Mouse (Mus musculus) lung, adult 2 months (tissue): ENCODE results near the gene Cbx2. TPM values are rescaled to one million over a fixed set of nuclear protein-coding genes. Genes with fewer than 3 reads are reported as not detected.

Source experiments
- DNase-seq: peaks from one replicate; pipeline ENCODE4 v3.0.0; 2022
- H3K4me1 ChIP-seq: fragments of 200-500 bp; 2 replicates; pipeline ENCODE4 v1.6.1; 2011; ENCODE audit warnings: low read length; ENCODE audit not compliant: control insufficient read depth, insufficient read depth
- H3K4me3 ChIP-seq: fragments of 200-500 bp; replicated peaks from 2 replicates; pipeline ENCODE3; 2011; ENCODE audit warnings: low read depth, mild to moderate bottlenecking, control low read depth, low read length; ENCODE audit errors: extremely low read depth
- CTCF ChIP-seq: fragments of 200-500 bp; IDR thresholded peaks from 2 replicates; pipeline ENCODE4 v1.5.1; 2011; ENCODE audit warnings: mild to moderate bottlenecking, low read length, control low read depth; ENCODE audit not compliant: insufficient read depth
- POLR2A ChIP-seq: fragments of 200-500 bp; IDR thresholded peaks from 2 replicates; pipeline ENCODE4 v1.6.1; 2011; ENCODE audit warnings: low read depth, mild to moderate bottlenecking, control low read depth, low read length, borderline replicate concordance; ENCODE audit errors: extremely low read depth
- WGBS: fragments of 180-500 bp; shearing (Covaris S2); methylation state at CpG from one replicate; pipeline ENCODE4 v1.1.7; 2018; 5-methylcytosine and 5-hydroxymethylcytosine counted together
- polyA plus RNA-seq: library from polyadenylated mRNA; depleted of rRNA; stranded (reverse); fragments of >200 nt; gene quantifications from 2 replicates; pipeline ENCODE4 v1.2.3, GENCODE M21; 2012

The Cbx2 gene
- polyA plus RNA-seq, 1 experiment, result 4.4 TPM

DNA sequence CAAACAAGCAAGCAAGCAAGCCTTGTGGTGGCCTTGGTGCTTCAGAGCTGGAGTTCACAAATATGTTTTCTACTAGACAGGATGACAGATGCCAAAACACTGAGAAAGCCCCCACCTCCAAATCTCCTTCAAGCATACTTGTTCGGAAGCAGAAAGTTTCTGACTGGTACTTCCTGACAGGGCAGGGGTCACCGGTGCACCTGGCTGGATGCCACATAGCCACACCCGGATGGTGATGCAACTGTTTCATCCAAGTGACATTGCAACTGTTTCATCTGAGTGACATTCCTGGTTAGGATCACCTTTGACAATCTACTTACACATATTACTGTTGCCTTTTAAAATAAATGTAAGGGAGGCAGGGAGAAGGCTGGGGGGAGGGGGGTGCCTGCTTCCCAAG lies 25.6 kb upstream of the Cbx2 start:
- WGBS, result 46% methylated on average over 3 of the region's 3 CpGs
- H3K4me1 ChIP-seq, result peaks cover 5% of the 10 kb centered on the region; the same call in 1 of the 2 replicates
- DNase-seq, result no peak
- no peak overlapping the region for H3K4me3 ChIP-seq
- no peak for TF ChIP-seq CTCF
- TF ChIP-seq POLR2A, result no peak

DNA sequence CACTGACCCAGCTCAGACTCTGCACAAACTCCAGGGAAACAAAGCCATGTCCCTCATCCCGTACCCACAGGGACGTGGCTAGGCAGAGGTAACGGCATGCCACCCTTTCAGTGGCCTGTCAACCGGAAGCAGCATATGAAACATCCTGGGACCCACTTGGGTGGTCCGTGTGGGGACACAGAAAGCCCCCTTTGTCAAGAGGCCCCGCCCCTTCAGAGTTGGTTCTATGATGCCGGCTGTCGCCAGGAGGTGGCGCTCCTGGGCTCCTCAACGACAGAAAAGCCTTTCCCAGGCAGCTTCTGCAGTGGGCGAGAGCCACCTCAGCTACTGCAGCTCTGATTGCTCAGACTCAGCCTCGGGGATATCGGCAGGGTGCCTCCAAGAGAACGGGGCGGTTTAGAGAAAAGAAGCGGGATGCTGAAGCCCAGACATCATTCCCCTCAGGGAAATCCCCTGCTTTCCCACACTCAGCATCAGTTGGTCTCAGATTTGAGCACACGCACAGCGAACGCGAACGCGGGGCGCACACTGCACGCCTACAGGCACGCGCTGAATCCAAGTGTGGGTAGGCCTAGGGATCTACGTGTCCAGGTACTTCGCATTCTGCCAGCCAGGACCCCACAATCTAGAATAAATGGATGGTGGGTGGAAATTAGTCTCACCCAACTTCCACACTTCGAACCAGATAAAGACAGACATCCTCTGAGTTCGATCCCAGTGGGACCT lies 24.1 kb upstream of the Cbx2 start:
- 14% methylated on average over 30 of the region's 30 CpGs for WGBS
- peaks cover 5% of the 10 kb centered on the region; the same call in 1 of the 2 replicates for H3K4me1 ChIP-seq
- no peak overlapping the region for H3K4me3 ChIP-seq
- TF ChIP-seq CTCF (peak; percentile 59), POLR2A (no peak)
- peak; percentile 74 for DNase-seq

DNA sequence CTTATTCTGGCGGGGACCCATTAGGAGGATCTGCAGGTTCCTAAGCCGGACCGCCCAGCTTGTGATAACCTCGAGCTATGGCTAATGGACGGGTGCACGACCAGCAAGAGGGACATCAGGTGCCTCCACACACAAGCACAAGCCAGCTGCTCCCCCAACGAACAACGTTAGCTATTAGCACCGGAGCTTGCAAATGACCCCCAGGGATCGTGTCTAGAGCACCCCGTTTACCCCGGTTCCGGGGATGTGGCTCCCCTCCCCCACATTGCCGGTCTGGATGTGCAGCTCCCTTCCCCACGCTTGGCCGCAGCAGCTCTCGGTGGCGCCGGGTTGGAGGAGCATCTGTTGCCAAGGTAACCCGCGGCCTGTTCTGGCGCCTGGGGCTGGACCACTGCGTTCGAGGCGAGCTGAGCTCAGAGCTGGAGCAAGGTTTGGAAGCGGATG lies 23.4 kb upstream of the Cbx2 start:
- 8% methylated on average over 26 of the region's 26 CpGs for WGBS
- Histone ChIP-seq H3K4me3 (no peak overlapping the region), H3K4me1 (peaks cover 5% of the 10 kb centered on the region; the same call in 1 of the 2 replicates)
- TF ChIP-seq POLR2A (no peak), CTCF (no peak)
- no peak for DNase-seq

DNA sequence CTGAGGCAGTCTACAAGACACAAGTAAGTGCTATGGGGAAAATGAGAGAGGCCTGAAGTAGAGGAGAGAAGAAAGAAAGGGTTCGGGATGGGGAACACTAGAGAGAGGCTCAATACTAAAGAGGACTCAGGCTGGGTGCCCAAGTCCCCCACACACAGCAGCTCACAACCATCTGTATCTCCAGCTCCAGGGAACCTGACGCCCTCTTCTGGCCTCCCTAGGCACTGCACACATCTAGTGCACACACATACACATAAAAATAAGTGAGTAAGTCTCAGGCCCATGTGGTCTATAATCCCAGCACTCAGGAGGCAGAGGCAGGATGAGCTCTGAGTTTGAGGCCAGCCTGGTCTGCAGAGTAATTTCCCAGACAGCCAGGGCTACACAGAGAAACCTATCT lies 21.9 kb upstream of the Cbx2 start:
- no peak overlapping the region for H3K4me3 ChIP-seq
- no peak for DNase-seq
- peaks cover 5% of the 10 kb centered on the region; the same call in 1 of the 2 replicates for H3K4me1 ChIP-seq
- 64% methylated on average over 2 of the region's 2 CpGs for WGBS
- no peak for TF ChIP-seq POLR2A
- TF ChIP-seq CTCF, result no peak

DNA sequence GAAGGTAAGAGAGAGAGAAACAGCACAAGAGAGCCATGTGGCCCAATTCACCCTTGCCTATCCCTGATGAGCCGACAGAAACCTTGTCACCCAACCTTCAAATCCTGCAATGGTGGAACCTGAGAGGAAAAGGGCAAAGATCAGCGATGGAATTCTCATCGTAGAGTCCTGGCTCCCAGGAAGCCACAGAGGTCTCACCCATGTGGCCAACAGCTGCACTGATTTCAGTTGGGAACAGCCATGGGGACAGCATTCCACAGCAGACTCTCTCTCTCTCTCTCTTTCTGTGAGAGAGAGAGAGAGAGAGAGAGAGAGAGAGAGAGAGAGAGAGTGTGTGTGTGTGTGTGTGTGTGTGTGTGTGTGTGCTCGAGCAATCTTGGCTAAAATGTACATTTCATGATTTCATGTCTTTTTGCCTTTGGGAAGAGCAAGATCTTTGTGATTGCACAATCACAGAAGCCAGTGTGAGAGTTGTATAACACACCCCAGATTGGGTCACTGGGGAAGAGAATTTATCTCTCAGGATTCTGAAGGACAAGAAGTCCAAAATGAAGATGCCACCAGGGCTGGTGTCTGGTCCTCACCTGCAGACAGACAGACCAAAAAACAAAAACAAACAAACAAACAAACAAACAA lies 21.2 kb upstream of the Cbx2 start:
- 59% methylated on average over 4 of the region's 4 CpGs for WGBS
- H3K4me1 ChIP-seq, result peaks cover 5% of the 10 kb centered on the region; the same call in 1 of the 2 replicates
- no peak for TF ChIP-seq CTCF
- no peak for DNase-seq
- H3K4me3 ChIP-seq, result no peak overlapping the region

DNA sequence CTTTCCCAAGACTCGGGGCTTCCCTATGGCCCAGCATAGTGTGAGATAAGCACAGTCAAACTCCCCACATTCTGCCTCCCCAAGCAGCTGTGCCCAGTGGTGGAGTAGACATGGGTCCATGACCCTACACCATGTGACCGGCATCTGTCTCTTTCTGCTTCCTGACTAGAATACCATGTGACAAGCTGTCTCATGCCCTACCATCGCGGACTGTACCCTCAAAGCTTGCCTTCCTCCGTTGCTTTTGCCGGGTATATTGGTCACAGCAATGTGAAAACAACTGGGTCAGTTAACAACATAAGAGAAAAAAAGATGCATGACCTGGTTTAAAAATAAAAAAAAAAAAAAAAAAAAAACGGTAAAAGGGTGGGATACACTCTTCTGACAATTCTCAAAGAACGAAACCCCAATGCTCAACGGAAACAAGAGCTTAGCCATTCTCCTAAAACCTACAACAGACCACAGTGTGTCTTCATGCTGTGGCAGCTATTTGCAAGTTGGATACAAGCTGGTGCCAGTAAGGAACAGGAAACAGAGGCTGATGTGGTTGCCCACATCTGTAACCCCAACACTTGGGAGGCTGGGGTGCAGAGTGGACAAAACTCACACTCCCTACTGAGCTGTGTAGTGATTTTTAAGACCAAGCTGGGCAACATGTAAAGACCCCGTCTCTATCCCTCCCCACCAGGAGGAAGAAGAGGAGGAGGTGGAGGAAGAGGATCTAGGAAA lies 17.1 kb upstream of the Cbx2 start:
- 79% methylated on average over 10 of the region's 10 CpGs for WGBS
- TF ChIP-seq CTCF (no peak), POLR2A (no peak)
- no peak for DNase-seq
- H3K4me3 ChIP-seq, result no peak overlapping the region
- H3K4me1 ChIP-seq, result no peaks in the 10 kb centered on the region

DNA sequence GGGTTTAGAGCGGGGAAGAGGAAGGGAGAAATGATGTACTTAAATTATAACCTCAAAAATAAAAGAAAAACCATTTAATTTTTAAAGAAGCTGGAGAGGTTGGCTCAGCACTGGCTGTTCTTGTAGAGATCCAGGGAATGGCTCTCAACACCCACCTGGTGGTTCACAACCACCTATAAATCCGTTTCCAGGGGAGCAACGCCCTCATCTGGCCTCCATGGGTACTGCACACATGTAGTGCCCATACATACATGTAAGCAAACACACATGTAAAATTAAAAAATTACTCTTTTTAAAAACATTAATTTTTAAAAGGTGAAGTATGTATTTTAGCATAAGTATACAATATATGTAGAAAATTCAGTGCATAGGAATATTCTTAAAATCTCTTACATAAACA lies 16.3 kb upstream of the Cbx2 start:
- Histone ChIP-seq H3K4me3 (no peak overlapping the region), H3K4me1 (no peaks in the 10 kb centered on the region)
- no peak for DNase-seq
- 61% methylated on average over 3 of the region's 3 CpGs for WGBS
- TF ChIP-seq POLR2A (no peak), CTCF (no peak)

DNA sequence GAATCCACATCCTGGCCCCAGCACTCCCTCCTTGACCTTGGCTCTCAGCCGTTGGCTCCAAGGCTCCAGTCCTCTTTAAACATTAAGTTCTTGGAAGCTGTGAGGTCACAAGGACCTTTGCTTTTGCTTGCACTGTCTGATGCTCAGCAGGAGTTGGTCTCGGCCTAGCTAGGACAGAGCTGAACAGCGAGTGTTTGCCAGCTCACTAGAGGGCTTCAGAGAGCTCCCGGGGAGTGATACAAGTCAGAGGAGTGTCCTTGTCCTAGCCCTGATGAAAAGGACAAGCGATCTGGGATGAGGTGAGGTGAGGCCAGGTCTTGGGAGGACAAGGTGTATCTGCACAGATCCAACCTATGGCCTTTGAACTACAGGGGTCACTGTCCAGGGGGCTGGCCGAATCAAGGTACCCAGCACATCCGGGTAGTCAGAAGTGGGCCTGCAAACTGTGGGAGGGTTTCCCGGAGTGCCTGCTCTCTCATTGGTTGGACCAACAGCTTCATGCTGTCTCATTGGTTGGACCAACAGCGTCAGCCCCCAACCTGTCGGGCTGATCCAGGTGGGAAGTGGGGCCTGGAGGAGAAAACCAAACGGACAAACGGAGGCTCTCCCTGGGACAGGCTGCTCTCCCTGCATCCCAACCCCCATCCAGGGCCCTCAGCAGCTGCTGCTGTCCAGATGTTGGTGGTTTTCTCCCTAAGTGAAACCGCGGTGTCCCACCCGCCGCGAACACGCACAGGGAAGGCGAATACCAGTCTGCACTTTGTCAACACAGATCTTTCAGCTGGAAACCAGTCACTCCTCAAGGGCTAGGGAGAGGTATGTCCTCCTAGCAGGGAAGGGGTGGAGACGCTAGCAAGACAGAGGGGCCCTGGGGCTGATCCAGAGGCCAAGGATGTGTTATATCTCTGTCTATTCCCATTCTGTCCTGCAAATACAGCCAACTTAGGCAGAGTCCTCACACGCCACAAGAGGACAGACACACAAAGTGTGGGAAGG lies 15.0 kb upstream of the Cbx2 start:
- peak; percentile 53 for DNase-seq
- Histone ChIP-seq H3K4me3 (peak overlapping the region; percentile 26), H3K4me1 (no peaks in the 10 kb centered on the region)
- TF ChIP-seq POLR2A, result 0 out of 2 replicates have a peak, but pooled peaks have one; percentile 24
- TF ChIP-seq CTCF, result no peak
- 32% methylated on average over 21 of the region's 21 CpGs for WGBS

DNA sequence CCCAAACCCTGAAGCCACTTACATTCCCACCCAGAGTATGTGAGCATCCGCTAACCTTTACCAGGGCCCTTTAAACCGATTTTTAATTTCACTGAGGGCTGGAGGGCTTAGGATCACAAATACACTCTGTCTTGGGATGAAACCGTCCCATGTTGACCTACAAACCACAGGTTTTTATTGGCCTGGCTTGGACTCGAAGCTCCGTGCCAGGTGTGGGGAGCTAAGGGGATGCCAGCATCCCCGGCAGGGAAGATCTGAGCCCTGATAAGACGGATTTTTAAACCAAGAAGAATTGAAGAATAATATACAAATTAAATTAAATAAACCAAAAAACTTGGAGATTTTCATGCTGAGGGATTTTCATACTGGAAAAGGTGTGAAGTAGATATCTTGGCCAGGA lies 8.3 kb upstream of the Cbx2 start:
- Histone ChIP-seq H3K4me1 (no peaks in the 10 kb centered on the region), H3K4me3 (no peak overlapping the region)
- WGBS, result 75% methylated on average over 7 of the region's 7 CpGs
- TF ChIP-seq CTCF (no peak), POLR2A (no peak)
- DNase-seq, result no peak

DNA sequence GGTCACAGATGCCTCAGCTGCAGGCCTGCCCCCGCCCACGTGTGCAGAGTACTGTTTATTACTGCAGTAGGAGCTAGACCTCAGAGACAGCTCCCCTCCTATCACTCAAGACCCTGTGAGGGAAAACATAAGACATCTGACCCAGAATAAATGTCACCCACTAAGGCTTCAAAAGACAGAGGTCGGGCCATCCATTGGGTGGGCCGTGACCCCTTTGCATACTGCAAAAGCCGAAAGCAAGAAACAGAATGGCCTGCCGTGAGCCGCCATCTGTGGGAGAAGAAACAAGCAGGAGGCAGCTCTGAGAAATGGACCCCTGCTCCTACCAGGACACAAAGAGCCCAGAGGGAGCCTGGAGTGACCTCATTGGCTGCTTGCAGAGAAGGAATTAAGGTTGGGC lies 5.3 kb upstream of the Cbx2 start:
- Histone ChIP-seq H3K4me3 (no peak overlapping the region), H3K4me1 (no peaks in the 10 kb centered on the region)
- TF ChIP-seq CTCF (no peak), POLR2A (no peak)
- no peak for DNase-seq
- 80% methylated on average over 7 of the region's 7 CpGs for WGBS
